Mouse (Mus musculus): Measurements from ENCODE around the gene Atp2c1. TPM values are rescaled to one million over a fixed set of nuclear protein-coding genes. Genes with fewer than 3 reads are reported as not detected.

Gene Atp2c1
- total and polyA plus RNA-seq, 3 experiments = 54.5 to 90.5 (median 85.5) TPM

- DNase-seq = no peak
Observed at GRCm38 (mm10) chr9:105488363-105488762, 38.8 kb downstream of the Atp2c1 start.

GRCm38 (mm10) chr9:105484338-105485084 lies 42.6 kb downstream of the Atp2c1 start:
- peak; percentile 28 for DNase-seq

DNA sequence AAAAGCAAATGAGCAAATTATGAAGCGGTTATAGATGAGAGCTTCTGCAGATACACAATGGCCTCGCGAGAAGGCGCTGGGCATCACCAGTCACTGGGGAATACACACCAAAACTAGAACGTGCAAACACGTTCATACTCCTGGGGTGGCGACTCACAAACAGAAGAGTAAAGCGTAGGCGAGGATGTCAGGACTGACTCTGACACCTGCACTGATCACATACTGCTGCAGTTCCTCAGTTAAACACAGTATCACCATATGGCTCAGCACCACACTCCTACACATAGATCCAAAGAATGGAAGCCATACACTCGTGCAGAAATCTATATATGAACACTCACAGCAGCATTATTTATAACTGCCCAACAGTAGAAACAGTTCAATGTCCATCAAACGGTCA lies 43.2 kb downstream of the Atp2c1 start:
- DNase-seq = no peak

GRCm38 (mm10) chr9:105482715-105483510 lies 44.2 kb downstream of the Atp2c1 start:
- no peak for DNase-seq

- peak; percentile 43 for DNase-seq
Observed at GRCm38 (mm10) chr9:105482070-105482469, 45.0 kb downstream of the Atp2c1 start.

GRCm38 (mm10) chr9:105476134-105476533 lies 51.0 kb downstream of the Atp2c1 start:
- no peak for DNase-seq

DNA sequence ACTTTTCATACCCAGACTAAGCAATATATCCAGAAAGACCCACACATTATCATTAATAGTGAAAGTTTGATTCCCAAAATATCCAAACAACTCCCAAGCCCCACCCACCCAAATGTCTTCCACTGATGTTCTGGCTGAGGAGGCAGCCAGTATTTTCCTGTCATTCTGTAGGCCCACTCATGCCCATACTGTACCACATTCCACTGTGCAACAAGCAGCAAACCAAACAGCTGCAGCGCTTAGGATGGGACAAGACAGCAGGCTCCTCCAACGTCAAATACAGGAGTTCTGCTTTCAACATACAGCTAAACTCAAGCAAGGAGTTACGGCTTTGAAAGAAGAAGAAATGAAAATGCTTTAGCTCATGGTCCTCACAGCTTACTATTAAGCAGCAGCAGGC lies 52.2 kb downstream of the Atp2c1 start:
- DNase-seq = no peak

DNA sequence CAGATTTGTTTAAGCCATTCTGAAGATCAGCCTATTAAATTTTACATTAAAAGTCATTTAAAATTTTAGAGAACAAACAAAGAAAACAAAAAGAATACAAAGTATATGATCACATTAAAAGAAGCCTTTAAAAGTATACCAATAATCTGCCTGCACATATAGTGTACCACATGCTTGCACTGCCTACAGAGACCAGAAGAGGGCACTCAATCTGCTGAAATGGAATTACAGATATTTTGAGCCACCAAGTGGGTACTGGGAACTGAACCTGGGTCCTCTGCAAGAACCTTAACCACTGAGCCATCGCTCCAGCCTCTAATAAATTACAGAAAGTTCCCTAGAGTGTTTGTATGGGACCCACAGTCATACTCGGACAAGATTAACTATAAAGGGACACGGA lies 59.3 kb downstream of the Atp2c1 start:
- DNase-seq = no peak

GRCm38 (mm10) chr9:105461496-105461895 lies 65.6 kb downstream of the Atp2c1 start:
- no peak for DNase-seq

- peak; percentile 62 for DNase-seq
Observed at GRCm38 (mm10) chr9:105459032-105459431, 68.1 kb downstream of the Atp2c1 start.

- no peak for DNase-seq
Observed at GRCm38 (mm10) chr9:105408549-105408948, 118.6 kb downstream of the Atp2c1 start.

- peak; percentile 97 for DNase-seq
Observed at GRCm38 (mm10) chr9:105395218-105395627, 131.9 kb downstream of the Atp2c1 start, which contains the start of the genes Aste1 and Nek11. TSS of gene Aste1 (plus strand) at chr9:105395392. TSS of gene Nek11 (minus strand) at chr9:105395524.

- no peak for DNase-seq
Observed at GRCm38 (mm10) chr9:105394720-105395119, 132.4 kb downstream of the Atp2c1 start.

- DNase-seq = no peak
Observed at GRCm38 (mm10) chr9:105390616-105391015, 136.5 kb downstream of the Atp2c1 start.

- peak; percentile 55 for DNase-seq
Observed at GRCm38 (mm10) chr9:105389289-105389688, 137.8 kb downstream of the Atp2c1 start.

DNA sequence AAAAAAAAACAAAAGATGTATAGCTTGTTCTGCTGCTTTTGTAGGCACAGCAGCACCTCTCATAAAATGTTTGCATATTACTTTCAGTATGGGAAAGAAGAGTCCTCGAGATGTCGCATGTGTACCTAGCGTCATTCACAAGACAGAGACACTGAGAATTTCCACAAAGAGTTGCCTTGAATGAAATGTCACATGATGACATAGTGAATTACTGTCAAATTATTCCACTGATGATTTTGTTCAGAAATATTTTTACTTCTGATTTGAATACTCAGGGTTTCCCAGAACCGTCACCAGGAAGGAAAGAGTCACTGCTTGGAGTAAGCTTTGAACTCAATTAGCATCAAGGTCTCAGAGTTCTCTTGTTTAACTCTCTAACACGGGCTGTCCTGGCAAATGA lies 139.7 kb downstream of the Atp2c1 start:
- DNase-seq = no peak

DNA sequence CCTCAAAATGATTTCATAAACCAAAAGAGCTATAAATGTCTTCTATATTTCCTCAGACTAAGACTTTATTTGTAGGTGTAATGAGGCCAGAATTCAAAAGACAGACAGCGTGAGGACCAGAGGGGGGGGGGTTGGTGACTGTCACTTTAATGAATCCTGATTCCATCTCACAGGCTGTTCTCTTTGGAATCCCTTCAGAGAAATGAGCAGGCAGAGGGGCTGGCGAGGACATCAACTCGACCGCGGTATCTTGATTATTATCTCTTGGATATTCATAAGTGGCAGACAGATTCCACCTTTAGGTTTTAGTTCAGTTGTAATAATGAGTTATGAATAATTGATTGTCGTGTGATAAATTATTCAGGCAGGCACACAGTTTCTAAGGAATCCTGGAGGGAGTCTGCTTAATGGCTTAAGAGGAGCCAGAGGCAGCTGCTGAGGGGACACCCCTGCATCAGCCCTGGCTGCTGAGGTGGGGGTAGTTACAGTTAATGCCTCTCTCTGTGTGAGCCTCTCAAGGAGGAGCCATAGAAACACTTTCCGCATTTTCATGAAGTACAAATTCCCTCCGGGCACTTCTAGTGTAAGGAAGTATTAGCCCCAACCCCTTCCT lies 147.5 kb downstream of the Atp2c1 start:
- DNase-seq = no peak

DNA sequence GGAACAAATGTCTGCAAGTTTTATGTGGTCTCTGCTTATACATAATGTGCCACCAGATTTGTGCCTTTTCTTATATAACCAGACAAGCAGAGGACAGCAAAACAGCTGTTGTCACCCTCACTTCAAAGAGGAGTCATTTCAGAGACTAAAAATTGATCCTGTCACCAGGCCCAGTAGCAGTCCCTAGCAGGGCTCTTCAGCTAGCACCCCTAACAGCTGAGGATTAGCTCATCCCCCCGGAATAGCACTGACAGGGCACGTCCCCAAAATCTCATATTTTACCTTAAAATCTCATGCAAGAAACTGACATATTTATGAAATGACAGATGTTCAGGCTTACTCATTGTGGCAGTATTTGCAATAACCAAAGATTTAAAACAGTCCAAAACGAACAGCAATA lies 149.5 kb downstream of the Atp2c1 start:
- DNase-seq = no peak

GRCm38 (mm10) chr9:105376954-105377530 lies 150.1 kb downstream of the Atp2c1 start:
- no peak for DNase-seq

GRCm38 (mm10) chr9:105376411-105376810 lies 150.7 kb downstream of the Atp2c1 start:
- DNase-seq = no peak

DNA sequence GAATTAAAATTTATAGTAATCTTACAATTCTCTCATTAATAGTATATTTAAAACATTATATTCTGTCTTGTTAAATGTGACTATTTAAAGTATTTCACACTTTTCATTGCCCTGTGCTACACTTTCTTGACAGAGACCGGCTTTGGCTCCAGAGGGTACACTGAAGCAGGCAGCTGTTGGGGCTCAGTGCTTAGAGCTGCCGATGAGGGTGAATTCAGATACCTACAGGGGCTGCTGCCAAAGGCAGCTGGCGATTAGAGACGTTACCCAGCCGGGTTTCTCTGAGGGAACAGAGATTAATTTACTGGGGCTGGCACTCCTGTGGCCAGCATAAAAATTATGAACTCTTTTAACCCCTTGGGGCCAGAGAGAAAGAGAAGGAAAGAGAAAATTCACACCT lies 152.8 kb downstream of the Atp2c1 start:
- DNase-seq = no peak

DNA sequence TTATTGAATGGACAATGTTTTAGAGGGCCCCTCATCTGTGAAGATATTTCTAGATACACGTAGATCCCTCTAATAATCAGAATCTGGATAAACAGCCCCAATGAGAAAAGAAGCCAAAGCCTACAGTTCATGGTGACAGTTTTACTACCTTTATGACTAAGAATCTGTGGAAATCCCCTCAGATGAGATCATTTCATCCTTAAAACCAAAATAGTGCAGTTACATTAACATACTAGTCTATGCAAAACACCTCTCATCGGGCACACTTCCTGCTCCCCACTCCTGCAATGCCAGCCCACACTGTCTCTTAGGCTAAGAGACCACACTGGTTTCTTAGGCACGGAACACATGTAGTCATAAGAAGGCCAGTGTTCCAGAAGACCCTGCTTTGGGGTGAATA lies 158.5 kb downstream of the Atp2c1 start:
- DNase-seq = no peak
